Mouse (Mus musculus) frontal cortex, adult (tissue): ENCODE data around the gene Gtf3c3.

Experiments used
- ATAC-seq: cut with Nextera tagmentation; 2 replicates; pipeline ENCODE4 v1.9.2; 2017; ENCODE audit warnings: mild to moderate bottlenecking, moderate library complexity, mixed read lengths; ENCODE audit not compliant: low TSS enrichment

The Gtf3c3 gene

GRCm38 (mm10) chr1:54438340-54439079 is at the start of gene Gtf3c3:
Gtf3c3 (minus strand) TSS chr1:54438971.
- ATAC-seq, result peak; percentile 98

DNA sequence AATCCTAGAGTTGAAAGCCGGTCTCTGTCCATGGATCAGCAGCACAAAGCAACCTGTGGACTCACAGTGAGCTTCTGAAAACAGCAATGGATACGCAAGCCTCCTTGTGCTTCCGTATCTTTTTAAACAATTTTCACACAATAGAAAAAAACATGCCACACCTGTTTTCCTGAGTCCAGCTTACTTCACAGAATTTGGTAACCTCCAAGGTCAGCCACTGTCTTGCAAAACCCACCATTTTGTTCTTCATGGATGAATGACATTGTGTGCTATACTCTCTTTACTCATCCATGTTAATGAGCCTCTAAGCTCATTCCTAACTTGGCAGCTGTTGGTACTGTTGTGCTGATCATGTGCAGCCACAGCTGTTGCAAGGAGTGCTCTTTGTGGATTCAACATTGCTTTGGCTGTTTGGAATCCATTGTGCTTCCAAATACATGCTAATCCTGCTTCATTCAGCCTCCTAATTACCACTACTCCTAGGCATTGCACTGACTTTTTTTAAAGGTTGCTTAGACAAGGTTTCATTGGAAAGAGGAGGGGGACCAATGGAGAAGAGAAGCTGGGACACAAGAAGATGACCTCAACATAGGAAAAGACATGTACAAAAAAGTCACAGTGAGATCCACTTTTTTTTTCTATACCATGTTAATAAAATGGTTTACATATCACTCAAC is 46.1 kb upstream of the Gtf3c3 start:
- no peak for ATAC-seq

GRCm38 (mm10) chr1:54480491-54480890 is 41.7 kb upstream of the Gtf3c3 start:
- no peak for ATAC-seq

- ATAC-seq, result peak; percentile 70
These were observed 29.9 kb upstream of the Gtf3c3 start for GRCm38 (mm10) chr1:54468662-54469061.

GRCm38 (mm10) chr1:54467366-54467765 is 28.6 kb upstream of the Gtf3c3 start:
- ATAC-seq, result peak; percentile 91

DNA sequence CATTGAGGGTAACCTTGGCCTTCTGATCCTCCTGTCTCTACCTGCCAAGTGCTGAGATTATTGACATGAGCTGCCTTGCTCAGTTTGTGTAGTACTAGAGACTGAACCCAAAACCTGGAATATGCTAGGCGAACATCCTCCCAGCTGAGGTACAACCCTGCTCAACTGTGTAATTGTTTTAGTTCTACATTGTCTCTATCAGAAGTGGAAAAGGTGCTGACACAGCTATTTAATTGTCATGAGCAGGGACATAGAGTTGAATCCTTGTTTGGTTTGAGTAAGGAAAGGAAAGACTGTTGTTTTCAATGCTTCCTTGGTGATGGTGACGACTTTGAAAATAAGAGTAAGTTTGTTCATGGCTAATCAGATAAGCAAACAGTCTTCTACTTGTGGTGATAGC is 13.3 kb upstream of the Gtf3c3 start:
- no peak for ATAC-seq

DNA sequence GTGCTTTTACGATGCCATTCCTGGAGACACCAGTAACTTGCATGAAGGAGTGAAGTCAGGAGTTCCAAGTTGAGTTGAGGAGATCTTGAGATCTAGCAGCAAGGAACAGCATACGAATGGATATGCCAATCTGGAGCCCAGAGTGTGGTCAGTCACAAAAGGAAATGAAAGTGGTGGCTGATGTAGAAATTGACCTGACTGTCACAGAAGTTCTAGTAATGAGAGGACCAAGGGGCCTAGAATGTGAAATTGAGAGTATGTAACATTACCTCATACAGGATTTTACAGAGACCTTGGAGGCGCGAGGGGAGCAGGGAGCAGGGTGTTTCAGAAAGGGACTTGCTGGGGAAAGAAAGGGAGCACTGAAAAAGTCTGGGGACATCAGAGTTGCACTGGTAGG is 10.1 kb upstream of the Gtf3c3 start:
- ATAC-seq, result no peak

DNA sequence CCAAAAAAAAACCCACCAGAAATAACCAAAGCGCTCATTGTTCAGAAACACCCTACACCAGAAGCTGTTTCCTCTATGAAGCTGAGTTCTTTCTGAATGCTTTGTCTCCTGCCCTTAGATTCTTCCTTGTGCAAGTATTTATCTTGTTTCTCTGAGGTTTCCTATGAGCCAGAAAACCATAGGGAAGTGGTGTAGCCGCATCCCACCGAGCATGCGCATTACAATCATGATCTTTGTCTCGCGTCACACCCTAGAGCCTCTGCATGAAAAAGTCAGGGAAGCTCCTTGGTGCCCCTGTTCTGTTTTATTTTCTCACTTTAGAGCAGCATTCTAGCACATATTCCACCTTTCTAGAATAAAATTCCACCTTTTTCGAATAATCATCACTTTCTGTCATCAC is 4.9 kb upstream of the Gtf3c3 start:
- ATAC-seq, result no peak

DNA sequence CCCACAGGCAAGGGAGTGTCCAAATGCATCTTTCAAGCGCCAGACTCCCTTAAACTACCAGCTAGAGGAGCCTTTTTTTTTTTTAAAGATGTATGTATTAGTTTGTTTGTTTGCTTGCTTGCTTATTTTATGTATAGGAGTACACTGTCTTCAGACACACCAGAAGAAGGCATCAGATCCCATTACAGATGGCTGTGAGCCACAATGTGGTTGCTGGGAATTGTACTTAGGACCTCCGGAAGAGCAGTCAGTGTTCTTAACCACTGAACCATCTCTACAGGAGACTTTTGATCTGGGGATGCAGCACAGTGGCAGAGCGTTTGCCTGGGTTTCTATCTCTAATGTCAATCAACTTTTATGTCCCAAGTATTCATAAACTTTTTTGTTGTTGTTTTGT is 307 bp upstream of the Gtf3c3 start:
- no peak for ATAC-seq

- ATAC-seq, result no peak
These were observed 16.5 kb downstream of the Gtf3c3 start for GRCm38 (mm10) chr1:54422195-54422750.

DNA sequence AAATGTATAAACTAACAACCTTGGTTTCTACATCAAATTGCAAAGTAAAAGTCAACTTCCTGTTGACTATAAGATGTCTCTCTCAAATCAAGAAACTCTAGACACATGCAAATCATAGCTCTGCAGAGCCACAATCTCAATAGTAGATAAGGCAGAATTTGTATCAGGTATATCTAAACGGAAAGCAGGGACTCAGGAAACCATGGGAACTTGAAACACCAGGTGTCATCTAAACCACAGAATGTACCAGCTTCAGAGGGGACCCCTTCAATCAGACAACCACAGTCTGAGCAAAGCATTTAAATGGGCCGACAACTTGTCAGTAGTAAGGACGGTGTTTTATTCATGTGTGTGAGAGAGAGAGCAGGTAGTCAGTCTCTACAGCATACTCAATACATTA is 17.1 kb downstream of the Gtf3c3 start:
- ATAC-seq, result no peak

- no peak for ATAC-seq
These were observed 36.0 kb downstream of the Gtf3c3 start for GRCm38 (mm10) chr1:54402736-54403135.

DNA sequence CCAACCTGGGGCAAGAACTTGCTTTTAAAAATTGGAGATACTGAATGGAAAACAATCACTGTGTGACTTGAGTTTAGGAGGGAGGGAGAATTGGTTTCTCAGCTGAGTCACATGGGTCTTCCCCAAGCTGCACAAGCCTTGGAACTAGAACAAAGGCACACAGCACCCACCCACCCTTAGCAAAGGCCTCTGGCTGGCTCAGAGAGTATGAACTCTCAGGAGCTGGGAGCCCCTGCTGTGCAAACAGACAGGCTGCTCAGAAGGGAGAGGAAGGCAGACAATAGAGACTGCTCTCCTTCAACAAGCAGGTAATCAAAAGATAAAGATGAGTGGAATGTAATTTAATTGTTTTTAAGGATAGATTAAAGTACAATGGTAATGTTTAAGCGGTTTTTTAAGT is 54.5 kb downstream of the Gtf3c3 start:
- no peak for ATAC-seq

- peak; percentile 70 for ATAC-seq
These were observed 57.5 kb downstream of the Gtf3c3 start for GRCm38 (mm10) chr1:54380978-54381914.

- ATAC-seq, result no peak
These were observed 61.2 kb downstream of the Gtf3c3 start for GRCm38 (mm10) chr1:54377506-54378051.

DNA sequence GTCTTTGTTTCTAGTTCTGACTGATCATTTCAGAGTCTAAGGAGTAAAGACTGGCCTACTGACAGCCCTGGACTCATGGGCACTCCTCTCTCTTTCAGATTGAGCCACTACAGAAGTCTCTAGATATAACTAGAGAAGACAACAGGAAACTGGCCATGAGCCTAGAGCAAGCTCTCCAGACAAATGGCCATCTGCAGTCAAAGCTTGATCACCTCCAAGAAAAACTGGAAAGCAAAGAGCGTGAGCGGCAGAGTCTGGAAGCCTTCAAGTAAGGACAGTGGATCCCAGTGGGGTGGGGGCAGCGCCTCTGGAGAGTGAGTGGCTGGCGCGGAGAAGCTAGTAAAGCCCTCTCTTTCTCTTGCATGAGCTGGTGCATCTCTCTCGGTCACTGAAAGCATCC is 82.2 kb downstream of the Gtf3c3 start:
- ATAC-seq, result no peak

GRCm38 (mm10) chr1:54355485-54355884 is 83.3 kb downstream of the Gtf3c3 start:
- ATAC-seq, result no peak

DNA sequence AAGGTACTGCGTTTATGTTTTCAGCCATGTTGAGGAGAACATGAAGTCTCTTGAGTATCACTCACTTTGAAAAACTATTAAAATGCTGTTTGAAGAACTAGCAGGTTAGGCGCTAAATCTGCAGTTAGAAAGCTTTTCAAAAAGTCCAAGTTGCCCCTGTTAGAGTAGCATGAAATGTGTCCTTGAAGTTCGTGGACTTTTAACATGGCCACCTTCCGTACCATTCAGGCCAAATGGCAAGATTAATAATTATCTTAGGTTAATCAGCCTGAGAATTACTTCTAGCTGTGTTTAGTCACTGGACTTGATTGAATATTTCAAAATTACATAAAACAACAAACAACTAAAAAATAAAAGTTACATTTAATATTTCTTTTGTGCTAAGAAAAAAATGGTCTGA is 84.0 kb downstream of the Gtf3c3 start:
- ATAC-seq, result no peak
